Mouse (Mus musculus) lung, postnatal 36 days (tissue): Measurements from ENCODE around the gene Ssxb6.
"Not testable (repeated sequence)": the region's sequence is repeated elsewhere in the genome, so short reads cannot be mapped to it uniquely, and the experiment has no call there.

Experiments used
- DNase-seq: peaks from one replicate; pipeline ENCODE4 v3.0.0; 2022; ENCODE audit warnings: mixed read lengths

The Ssxb6 gene

GRCm38 (mm10) chrX:8548155-8548554 is at the start of gene Ssxb6:
TSS of gene Ssxb6 (minus strand) at chrX:8548255.
- DNase-seq = not testable (repeated sequence)

- not testable (repeated sequence) for DNase-seq
Observed at GRCm38 (mm10) chrX:8591716-8592115, 43.7 kb upstream of the Ssxb6 start, which contains the start of gene Ssxb3. TSS of gene Ssxb3 (minus strand) at chrX:8591816.

- DNase-seq = no peak
Observed at GRCm38 (mm10) chrX:8524854-8525253, 23.2 kb downstream of the Ssxb6 start, which contains the start of gene Gm14459. TSS of gene Gm14459 (minus strand) at chrX:8524954.
